Mouse (Mus musculus): Measurements from ENCODE around the gene 0610040J01Rik.

Gene 0610040J01Rik

DNA sequence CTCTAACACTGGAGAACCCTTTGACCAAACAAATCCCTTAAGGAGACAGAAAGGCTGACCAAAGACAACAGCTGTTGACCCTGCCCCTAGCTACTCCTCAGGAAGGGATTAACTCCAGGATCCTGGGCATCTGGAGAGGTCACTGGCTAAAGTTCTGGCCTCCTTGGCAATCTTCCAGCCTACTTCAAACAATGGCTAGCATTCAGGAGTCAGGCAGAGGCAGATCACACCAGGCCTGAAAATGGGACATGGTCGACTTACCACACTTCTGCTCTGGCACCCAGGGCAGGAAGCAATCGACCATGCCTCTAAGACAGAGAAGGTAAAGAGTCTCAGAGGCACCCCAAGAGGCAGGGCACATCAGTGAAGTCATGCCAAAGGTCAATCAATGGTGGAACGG, 137.0 kb downstream of the 0610040J01Rik start:
- no peak for ATAC-seq (ENCODE audit: insufficient number of reproducible peaks, low FRiP score, low TSS enrichment)

Data from cerebellum, adult (tissue).